Mouse (Mus musculus): ENCODE measurements around the gene Ugcg. TPM values are rescaled to one million over a fixed set of nuclear protein-coding genes. Genes with fewer than 3 reads are reported as not detected.

The Ugcg gene
- polyA plus RNA-seq, 1 experiment from 2014 or later = 8.4 TPM

DNA sequence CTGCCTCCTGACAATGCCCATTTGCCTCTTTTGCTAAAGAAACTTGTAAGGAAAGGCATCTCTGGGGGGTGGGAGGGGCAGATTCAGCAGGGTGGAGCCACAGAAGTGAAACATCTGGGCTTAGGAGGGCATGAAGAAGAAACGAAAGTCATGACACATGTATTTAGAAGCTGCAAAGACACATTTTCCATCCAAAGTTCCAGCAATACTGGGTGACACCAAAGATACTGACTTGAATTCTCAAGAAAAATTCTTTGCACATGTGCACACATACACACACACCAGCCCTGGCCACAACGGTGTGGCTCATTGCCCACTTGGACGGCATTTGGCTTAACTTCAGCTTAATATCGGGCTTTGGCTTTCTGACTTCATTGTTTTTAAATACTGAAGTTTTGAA, 35.8 kb downstream of the Ugcg start:
- Histone ChIP-seq H3K4me1 (ENCODE audit: insufficient read depth) (peaks cover 5% of the 10 kb centered on the region; the same call in 1 of the 2 replicates), H3K4me3 (ENCODE audit: low read depth, low read length) (no peak overlapping the region), H3K27me3 (ENCODE audit: insufficient read depth, low read length) (no peaks in the 10 kb centered on the region), H3K9ac (replicated peaks) (no peak overlapping the region), H3K36me3 (replicated peaks; ENCODE audit: insufficient read depth, low read length) (peaks cover 27% of the 10 kb centered on the region), H3K9me3 (ENCODE audit: low read length) (no peaks in the 10 kb centered on the region), H3K4me2 (ENCODE audit: low read depth, low read length) (no peak overlapping the region), H3K27ac (ENCODE audit: low read depth) (peak overlapping the region; percentile 57; the same call in 1 of the 2 replicates)
- no peak for DNase-seq
- TF ChIP-seq EP300 (IDR thresholded peaks at IDR 0.05; ENCODE audit: low read depth) (no peak), CTCF (IDR thresholded peaks at IDR 0.05; ENCODE audit: low read depth) (no peak)
- WGBS (ENCODE audit: insufficient replicate concordance) = 78% methylated on average over 4 of the region's 4 CpGs
- ATAC-seq = no peak

DNA sequence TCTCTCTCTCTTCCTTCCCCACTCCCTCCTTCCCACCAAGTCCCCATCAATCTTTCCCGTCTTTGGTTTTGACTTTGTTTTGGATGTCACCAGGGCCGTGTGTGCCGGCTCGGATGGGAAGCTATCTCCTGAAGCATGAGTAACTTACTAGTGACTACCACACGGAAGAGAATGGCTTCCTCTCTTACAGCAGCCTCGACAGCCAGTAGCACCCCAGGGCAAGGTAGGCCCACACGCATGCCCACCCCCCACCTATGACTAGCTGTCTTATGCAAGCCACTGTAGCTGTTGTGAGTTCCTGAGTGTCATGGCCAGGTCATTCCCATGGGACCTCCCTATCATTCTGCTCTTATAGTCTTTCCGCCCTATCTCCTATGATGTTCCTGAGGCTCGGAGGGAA, 38.0 kb downstream of the Ugcg start:
- no peak overlapping the region for H3K27ac ChIP-seq (ENCODE audit: low read depth)
- peaks cover 5% of the 10 kb centered on the region; the same call in 1 of the 2 replicates for H3K4me1 ChIP-seq (ENCODE audit: insufficient read depth)
- TF ChIP-seq EP300 (IDR thresholded peaks at IDR 0.05; ENCODE audit: low read depth) = no peak
- no peak for TF ChIP-seq CTCF (IDR thresholded peaks at IDR 0.05; ENCODE audit: low read depth)
- no peak overlapping the region for H3K4me2 ChIP-seq (ENCODE audit: low read depth, low read length)
- no peak for ATAC-seq
- H3K9ac ChIP-seq (replicated peaks) = no peak overlapping the region
- WGBS (ENCODE audit: insufficient replicate concordance) = 85% methylated on average over 9 of the region's 9 CpGs
- no peak overlapping the region for H3K4me3 ChIP-seq (ENCODE audit: low read depth, low read length)
- no peak for DNase-seq
- H3K27me3 ChIP-seq (ENCODE audit: insufficient read depth, low read length) = no peaks in the 10 kb centered on the region
- H3K9me3 ChIP-seq (ENCODE audit: low read length) = no peaks in the 10 kb centered on the region
- peaks cover 15% of the 10 kb centered on the region for H3K36me3 ChIP-seq (replicated peaks; ENCODE audit: insufficient read depth, low read length)

DNA sequence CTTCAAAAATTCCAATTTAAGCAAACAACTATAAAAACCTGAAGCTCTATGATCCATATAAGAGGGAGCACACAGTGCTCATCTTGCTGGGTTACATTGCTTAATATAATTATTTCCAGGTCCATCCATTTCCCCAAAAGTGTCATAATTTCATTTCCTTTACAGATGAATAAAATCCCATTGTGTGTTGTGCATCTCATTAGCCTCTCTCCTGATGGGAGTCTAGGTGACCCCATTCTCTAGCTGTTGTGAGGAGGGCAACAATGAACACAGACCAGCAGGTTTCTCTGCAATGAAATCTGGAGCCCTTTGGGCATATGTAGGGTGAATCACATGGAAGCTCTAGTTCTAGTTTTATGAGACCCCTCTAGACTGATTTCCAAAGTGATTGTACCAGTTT, 39.9 kb downstream of the Ugcg start:
- no peak for DNase-seq
- no peak overlapping the region for H3K9ac ChIP-seq (replicated peaks)
- peaks cover 8% of the 10 kb centered on the region for H3K4me1 ChIP-seq (ENCODE audit: insufficient read depth)
- TF ChIP-seq CTCF (IDR thresholded peaks at IDR 0.05; ENCODE audit: low read depth) (no peak), EP300 (IDR thresholded peaks at IDR 0.05; ENCODE audit: low read depth) (no peak)
- no peaks in the 10 kb centered on the region for H3K27me3 ChIP-seq (ENCODE audit: insufficient read depth, low read length)
- H3K36me3 ChIP-seq (replicated peaks; ENCODE audit: insufficient read depth, low read length) = 0 out of 2 replicates have a peak, but pooled peaks cover under 1% of the 10 kb centered on the region
- H3K4me2 ChIP-seq (ENCODE audit: low read depth, low read length) = no peak overlapping the region
- H3K9me3 ChIP-seq (ENCODE audit: low read length) = no peaks in the 10 kb centered on the region
- H3K4me3 ChIP-seq (ENCODE audit: low read depth, low read length) = no peak overlapping the region
- ATAC-seq = no peak
- H3K27ac ChIP-seq (ENCODE audit: low read depth) = no peak overlapping the region

DNA sequence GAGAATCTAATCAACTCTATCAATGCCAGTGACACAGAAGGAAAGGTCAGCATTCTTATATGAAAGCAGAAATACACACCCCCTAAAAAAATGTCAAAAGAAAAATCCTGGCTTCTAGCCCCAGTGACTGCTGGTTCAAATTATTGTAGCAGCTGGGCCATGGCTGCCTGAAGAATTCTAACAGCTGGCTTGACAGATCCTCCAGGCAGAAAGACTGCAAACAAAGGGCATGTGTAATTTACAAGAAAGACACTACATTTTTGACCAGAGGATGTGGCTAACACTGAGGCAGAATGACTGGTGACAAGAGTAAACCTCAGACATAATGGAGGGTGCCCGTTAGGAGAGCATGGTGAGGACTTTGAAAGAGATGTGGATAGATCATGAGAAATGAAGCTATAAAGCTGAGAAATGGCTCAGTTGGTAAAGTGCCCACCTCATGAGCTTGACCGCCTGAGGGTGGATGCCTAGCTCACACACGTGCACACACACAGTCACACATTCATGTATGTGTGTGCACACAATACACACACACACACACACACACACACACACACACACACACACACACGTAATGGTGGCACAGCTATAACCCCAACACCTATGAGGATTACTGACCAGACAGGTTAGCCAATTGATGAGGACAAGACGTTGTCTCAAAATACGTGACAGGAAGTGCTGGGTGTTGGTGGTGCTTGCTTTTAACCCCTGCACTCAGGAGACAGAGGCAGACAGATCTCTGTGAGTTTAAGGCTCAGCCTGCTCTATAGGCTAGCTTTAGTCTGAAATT, 42.4 kb downstream of the Ugcg start:
- no peaks in the 10 kb centered on the region for H3K9me3 ChIP-seq (ENCODE audit: low read length)
- H3K36me3 ChIP-seq (replicated peaks; ENCODE audit: insufficient read depth, low read length) = no peaks in the 10 kb centered on the region
- DNase-seq (no peak), ATAC-seq (no peak)
- no peak overlapping the region for H3K4me3 ChIP-seq (ENCODE audit: low read depth, low read length)
- no peak overlapping the region for H3K27ac ChIP-seq (ENCODE audit: low read depth)
- no peak for TF ChIP-seq CTCF (IDR thresholded peaks at IDR 0.05; ENCODE audit: low read depth)
- no peak for TF ChIP-seq EP300 (IDR thresholded peaks at IDR 0.05; ENCODE audit: low read depth)
- H3K4me2 ChIP-seq (ENCODE audit: low read depth, low read length) = no peak overlapping the region
- 80% methylated on average over 6 of the region's 6 CpGs for WGBS (ENCODE audit: insufficient replicate concordance)
- H3K27me3 ChIP-seq (ENCODE audit: insufficient read depth, low read length) = no peaks in the 10 kb centered on the region
- H3K9ac ChIP-seq (replicated peaks) = no peak overlapping the region
- peaks cover 8% of the 10 kb centered on the region for H3K4me1 ChIP-seq (ENCODE audit: insufficient read depth)

DNA sequence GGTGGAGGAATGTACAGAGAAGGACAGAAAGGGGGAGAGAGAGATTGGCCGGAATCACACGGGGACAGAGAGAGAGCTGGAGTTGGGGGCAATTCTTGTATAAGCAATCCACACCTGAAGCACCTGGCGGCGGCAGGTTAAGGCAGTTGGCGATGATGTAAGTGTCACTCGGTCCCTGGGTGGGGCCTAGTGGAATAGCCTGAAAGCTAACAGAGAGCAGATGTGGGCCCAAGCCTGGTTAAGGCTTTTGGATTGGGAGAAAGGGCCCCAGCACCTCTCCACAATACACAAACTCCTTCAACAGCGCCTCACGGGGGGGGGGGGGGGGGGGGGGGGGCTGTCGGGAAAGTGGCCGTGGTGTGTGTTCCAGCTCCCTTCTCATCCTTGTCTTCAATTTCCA, 45.0 kb downstream of the Ugcg start:
- H3K9me3 ChIP-seq (ENCODE audit: low read length) = no peaks in the 10 kb centered on the region
- H3K4me2 ChIP-seq (ENCODE audit: low read depth, low read length) = peak overlapping the region; percentile 47
- no peaks in the 10 kb centered on the region for H3K27me3 ChIP-seq (ENCODE audit: insufficient read depth, low read length)
- peaks cover 14% of the 10 kb centered on the region for H3K4me1 ChIP-seq (ENCODE audit: insufficient read depth)
- no peak overlapping the region for H3K9ac ChIP-seq (replicated peaks)
- TF ChIP-seq EP300 (IDR thresholded peaks at IDR 0.05; ENCODE audit: low read depth) (no peak), CTCF (IDR thresholded peaks at IDR 0.05; ENCODE audit: low read depth) (no peak)
- peak overlapping the region; percentile 66; the same call in 1 of the 2 replicates for H3K27ac ChIP-seq (ENCODE audit: low read depth)
- H3K36me3 ChIP-seq (replicated peaks; ENCODE audit: insufficient read depth, low read length) = no peaks in the 10 kb centered on the region
- 80% methylated on average over 8 of the region's 10 CpGs for WGBS (ENCODE audit: insufficient replicate concordance)
- DNase-seq = no peak
- peak; percentile 64 for ATAC-seq
- H3K4me3 ChIP-seq (ENCODE audit: low read depth, low read length) = no peak overlapping the region

DNA sequence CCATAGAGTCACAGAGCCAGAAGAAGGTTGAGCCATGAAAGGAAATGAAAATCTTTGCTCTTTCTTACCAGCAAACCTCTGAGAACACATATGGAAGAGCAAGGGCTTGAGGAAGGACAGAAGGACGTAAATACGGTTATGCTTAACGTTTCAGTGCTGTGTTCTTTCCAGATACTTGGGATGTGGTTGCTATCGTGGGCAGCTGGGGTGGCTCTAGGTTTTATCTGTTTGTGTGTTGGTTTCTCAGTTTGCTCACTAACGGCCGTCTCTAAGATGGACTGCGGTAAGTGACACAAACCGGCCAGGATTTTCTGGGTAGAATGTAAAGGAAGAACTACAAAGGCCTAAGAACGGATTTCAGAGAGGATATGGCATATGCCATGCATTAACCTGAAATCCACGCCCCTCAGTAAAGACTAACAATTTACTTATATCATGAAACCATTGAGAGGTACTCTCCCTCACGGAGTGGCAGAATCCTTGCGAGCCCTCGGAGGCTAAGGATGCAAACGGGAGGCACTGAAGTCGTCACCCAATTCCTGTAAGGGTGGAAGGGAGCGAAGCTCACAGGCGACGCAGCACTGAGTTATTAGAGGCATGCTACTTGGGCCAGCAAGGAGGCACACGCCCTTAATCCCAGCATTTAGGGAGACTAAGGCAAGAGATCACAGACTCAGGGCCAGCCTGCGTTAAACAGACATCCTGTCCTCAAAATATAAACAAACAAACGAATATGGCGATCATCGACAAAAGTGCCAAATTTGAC, 45.6 kb downstream of the Ugcg start:
- ATAC-seq = peak; percentile 72
- Histone ChIP-seq H3K9me3 (ENCODE audit: low read length) (no peaks in the 10 kb centered on the region), H3K4me1 (ENCODE audit: insufficient read depth) (peaks cover 17% of the 10 kb centered on the region), H3K27me3 (ENCODE audit: insufficient read depth, low read length) (no peaks in the 10 kb centered on the region), H3K4me2 (ENCODE audit: low read depth, low read length) (peak overlapping the region; percentile 10), H3K36me3 (replicated peaks; ENCODE audit: insufficient read depth, low read length) (no peaks in the 10 kb centered on the region), H3K27ac (ENCODE audit: low read depth) (peak overlapping the region; percentile 66), H3K9ac (replicated peaks) (no peak overlapping the region; the same call in 1 of the 2 replicates), H3K4me3 (ENCODE audit: low read depth, low read length) (no peak overlapping the region)
- DNase-seq = no peak
- 67% methylated on average over 23 of the region's 23 CpGs for WGBS (ENCODE audit: insufficient replicate concordance)
- TF ChIP-seq EP300 (IDR thresholded peaks at IDR 0.05; ENCODE audit: low read depth) (peak; percentile 98), CTCF (IDR thresholded peaks at IDR 0.05; ENCODE audit: low read depth) (no peak)
